Mouse (Mus musculus) olfactory bulb, adult 2 months (tissue): ENCODE measurements around the gene 1700123L14Rik. TPM values are rescaled to one million over a fixed set of nuclear protein-coding genes. Genes with fewer than 3 reads are reported as not detected.
"Not testable (repeated sequence)": the region's sequence is repeated elsewhere in the genome, so short reads cannot be mapped to it uniquely, and the experiment has no call there.

ENCODE experiments used
- H3K27ac ChIP-seq: fragments of 200-500 bp; 2 replicates; pipeline ENCODE4 v1.5.1; 2012; ENCODE audit warnings: low read depth, low read length; ENCODE audit not compliant: insufficient read depth
- H3K4me1 ChIP-seq: fragments of 200-500 bp; 2 replicates; pipeline ENCODE4 v1.6.1; 2012; ENCODE audit warnings: low read length; ENCODE audit not compliant: control insufficient read depth, insufficient read depth
- H3K4me3 ChIP-seq: fragments of 200-500 bp; 2 replicates; pipeline ENCODE4 v1.5.1; 2012; ENCODE audit warnings: mild to moderate bottlenecking, low read depth, low read length, moderate library complexity; ENCODE audit not compliant: insufficient read depth
- CTCF ChIP-seq: fragments of 200-500 bp; IDR thresholded peaks from 2 replicates; pipeline ENCODE4 v1.5.1; 2012; ENCODE audit warnings: low read depth, mild to moderate bottlenecking, low read length, moderate library complexity; ENCODE audit not compliant: insufficient read depth
- POLR2A ChIP-seq: fragments of 200-500 bp; IDR thresholded peaks from 2 replicates; pipeline ENCODE4 v1.6.1; 2012; ENCODE audit warnings: mild to moderate bottlenecking, low read depth, low read length, moderate library complexity; ENCODE audit not compliant: insufficient read depth
- whole genome bisulfite sequencing: fragments of 180-500 bp; shearing (Covaris S2); methylation state at CpG from one replicate; pipeline ENCODE4 v1.1.7; 2018; 5-methylcytosine and 5-hydroxymethylcytosine counted together
- polyA plus RNA-seq: library from polyadenylated mRNA; stranded (reverse); fragments of >200 nt; gene quantifications from 2 replicates; pipeline ENCODE4 v1.2.4, GENCODE M21; 2012; ENCODE audit warnings: low replicate concordance; ENCODE audit not compliant: missing spikeins, insufficient read depth, insufficient read length

1700123L14Rik gene
- polyA plus RNA-seq = not detected in 2 replicates

GRCm38 (mm10) chr6:96165818-96166379 is at the start of gene 1700123L14Rik:
TSS of gene 1700123L14Rik (minus strand) at chr6:96166243.
- H3K4me3 ChIP-seq = no peak within 1 kb of the TSS
- H3K4me1 ChIP-seq = peaks cover 7% of the 10 kb centered on the region; the same call in 1 of the 2 replicates
- WGBS = 67% methylated on average over 18 of the region's 18 CpGs
- TF ChIP-seq POLR2A = no peak
- no peak for TF ChIP-seq CTCF
- no peak within 1 kb of the TSS for H3K27ac ChIP-seq

- Histone ChIP-seq H3K4me3 (no peak overlapping the region), H3K27ac (no peak overlapping the region), H3K4me1 (no peaks in the 10 kb centered on the region)
- WGBS = 95% methylated on average over 2 of the region's 2 CpGs
- TF ChIP-seq POLR2A (no peak), CTCF (no peak)
Measured at GRCm38 (mm10) chr6:96205395-96205794, 39.4 kb upstream of the 1700123L14Rik start.

GRCm38 (mm10) chr6:96198991-96199390 is 32.9 kb upstream of the 1700123L14Rik start:
- not testable (repeated sequence) for H3K4me3 ChIP-seq, H3K4me1 ChIP-seq, H3K27ac ChIP-seq
- 93% methylated on average over 2 of the region's 2 CpGs for WGBS

- WGBS = 66% methylated on average over 2 of the region's 2 CpGs
- H3K4me1 ChIP-seq = no peaks in the 10 kb centered on the region
- H3K4me3 ChIP-seq = no peak overlapping the region
- no peak overlapping the region for H3K27ac ChIP-seq
- no peak for TF ChIP-seq CTCF
- no peak for TF ChIP-seq POLR2A
Measured at GRCm38 (mm10) chr6:96186517-96186916, 20.5 kb upstream of the 1700123L14Rik start.

- Histone ChIP-seq H3K4me3 (no peak overlapping the region), H3K27ac (no peak overlapping the region), H3K4me1 (no peaks in the 10 kb centered on the region)
- 45% methylated on average over 4 of the region's 4 CpGs for WGBS
- TF ChIP-seq CTCF = no peak
- TF ChIP-seq POLR2A = no peak
Measured at GRCm38 (mm10) chr6:96183392-96183791, 17.3 kb upstream of the 1700123L14Rik start.

GRCm38 (mm10) chr6:96178530-96178929 is 12.5 kb upstream of the 1700123L14Rik start:
- no peaks in the 10 kb centered on the region for H3K4me1 ChIP-seq
- no peak overlapping the region for H3K27ac ChIP-seq
- no peak overlapping the region for H3K4me3 ChIP-seq
- TF ChIP-seq CTCF (no peak), POLR2A (no peak)

- H3K4me3 ChIP-seq = no peak overlapping the region
- H3K27ac ChIP-seq = no peak overlapping the region
- TF ChIP-seq CTCF (no peak), POLR2A (no peak)
- WGBS = 93% methylated on average over 3 of the region's 3 CpGs
- no peaks in the 10 kb centered on the region for H3K4me1 ChIP-seq
Measured at GRCm38 (mm10) chr6:96173681-96174080, 7.6 kb upstream of the 1700123L14Rik start.

- Histone ChIP-seq H3K4me3 (no peak overlapping the region), H3K4me1 (peaks cover 7% of the 10 kb centered on the region; the same call in 1 of the 2 replicates), H3K27ac (no peak overlapping the region)
- TF ChIP-seq CTCF = no peak
- no peak for TF ChIP-seq POLR2A
Measured at GRCm38 (mm10) chr6:96167031-96167430, 988 bp upstream of the 1700123L14Rik start.

GRCm38 (mm10) chr6:96165403-96165802 is 640 bp downstream of the 1700123L14Rik start:
- no peak for TF ChIP-seq POLR2A
- TF ChIP-seq CTCF = no peak
- no peak overlapping the region for H3K4me3 ChIP-seq
- H3K27ac ChIP-seq = no peak overlapping the region
- WGBS = 50% methylated on average over 13 of the region's 13 CpGs
- H3K4me1 ChIP-seq = peaks cover 7% of the 10 kb centered on the region; the same call in 1 of the 2 replicates

- TF ChIP-seq CTCF (no peak), POLR2A (no peak)
- H3K4me3 ChIP-seq = no peak overlapping the region
- H3K4me1 ChIP-seq = no peaks in the 10 kb centered on the region
- H3K27ac ChIP-seq = no peak overlapping the region
- 97% methylated on average over 1 of the region's 1 CpGs for WGBS
Measured at GRCm38 (mm10) chr6:96143326-96143725, 22.7 kb downstream of the 1700123L14Rik start.
